ENCODE assay signal across 13 mouse cellular contexts in the genomic region with DNA sequence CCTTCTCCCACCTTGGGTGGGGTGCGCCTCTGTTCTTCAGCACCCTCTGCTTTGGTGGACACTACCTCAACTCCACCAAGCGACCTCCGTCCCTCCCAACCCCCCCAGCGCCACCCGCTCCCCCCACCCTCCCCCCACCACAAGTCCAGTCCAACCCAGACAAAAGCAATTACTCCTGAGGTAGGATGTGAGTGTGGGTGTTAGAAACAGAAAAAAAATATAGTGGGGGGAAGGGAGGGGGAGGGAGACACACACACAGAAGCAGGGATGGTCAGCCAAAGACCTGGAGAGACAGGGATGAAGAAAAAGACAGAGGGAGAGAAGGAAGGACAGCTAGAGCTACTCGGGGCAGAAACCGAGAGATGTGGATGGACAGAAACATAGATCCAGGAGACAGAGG. TPM values are rescaled to one million over a fixed set of nuclear protein-coding genes. Genes with fewer than 3 reads are reported as not detected.
DNase-seq lines count a peak whose midpoint lies in the region; ATAC-seq and TF ChIP-seq lines count a peak whose summit lies in the region.
"Had no signal": no experiment of that assay in that cellular context is flagged by ENCODE, and none has a peak within 500 bp of the region (broad histone marks: within the 10 kb centered on the region; RNA-seq: fewer than 3 reads in every experiment).

No protein-coding gene starts in this region.

- H3K4me1 ChIP-seq in embryonic facial prominence, embryonic 10.5 days, result peaks cover 79% of the 10 kb centered on the region
- peaks cover 69% of the 10 kb centered on the region for H3K4me1 ChIP-seq in forebrain, embryonic 13.5 days
- peaks cover 27% of the 10 kb centered on the region for H3K4me1 ChIP-seq in hindbrain, postnatal 0 days (ENCODE audit: insufficient read depth, low read length)
- peaks cover 60% of the 10 kb centered on the region for H3K4me1 ChIP-seq in midbrain, embryonic 16.5 days (ENCODE audit: control insufficient read depth, insufficient read depth, low read length)

- 0 out of 2 replicates have a peak overlapping the region, but pooled peaks have one; percentile 9 for H3K9ac ChIP-seq in forebrain, embryonic 13.5 days
- H3K9ac ChIP-seq in hindbrain, postnatal 0 days (replicated peaks; ENCODE audit: low read length), result no peak overlapping the region
- H3K9ac ChIP-seq in midbrain, embryonic 16.5 days (ENCODE audit: low read depth, low read length), result peak overlapping the region; percentile 4; the same call in 1 of the 2 replicates
- H3K9ac ChIP-seq: limb, embryonic 15.5 days had no signal

- no peaks in the 10 kb centered on the region for H3K36me3 ChIP-seq in embryonic facial prominence, embryonic 10.5 days (replicated peaks)
- H3K36me3 ChIP-seq in forebrain, embryonic 13.5 days (ENCODE audit: poor library complexity, severe bottlenecking), result no peaks in the 10 kb centered on the region
- no peaks in the 10 kb centered on the region for H3K36me3 ChIP-seq in hindbrain, postnatal 0 days (ENCODE audit: insufficient read depth, low read length)
- no peaks in the 10 kb centered on the region for H3K36me3 ChIP-seq in midbrain, embryonic 16.5 days (ENCODE audit: control insufficient read depth, insufficient read depth, low read length)
- H3K36me3 ChIP-seq: limb, embryonic 15.5 days had no signal

- H3K27me3 ChIP-seq in embryonic facial prominence, embryonic 10.5 days (replicated peaks; ENCODE audit: low read depth, poor library complexity, severe bottlenecking), result peaks cover 94% of the 10 kb centered on the region
- H3K27me3 ChIP-seq in forebrain, embryonic 13.5 days, result peaks cover 9% of the 10 kb centered on the region; the same call in 1 of the 2 replicates
- H3K27me3 ChIP-seq in hindbrain, postnatal 0 days (ENCODE audit: insufficient read depth, low read length), result no peaks in the 10 kb centered on the region
- no peaks in the 10 kb centered on the region for H3K27me3 ChIP-seq in midbrain, embryonic 16.5 days (ENCODE audit: control insufficient read depth, insufficient read depth, low read depth, low read length)

- peak overlapping the region; percentile 31; the same call in 1 of the 2 replicates for H3K4me3 ChIP-seq in embryonic facial prominence, embryonic 10.5 days
- H3K4me3 ChIP-seq in forebrain, embryonic 13.5 days, result no peak overlapping the region
- no peak overlapping the region for H3K4me3 ChIP-seq in hindbrain, postnatal 0 days (ENCODE audit: low read length)
- 0 out of 2 replicates have a peak overlapping the region, but pooled peaks have one; percentile 1 for H3K4me3 ChIP-seq in midbrain, embryonic 16.5 days (ENCODE audit: low read depth, low read length)
- H3K4me3 ChIP-seq: limb, embryonic 15.5 days had no signal

- WGBS in embryonic facial prominence, embryonic 10.5 days, result 49% methylated on average over 7 of the region's 7 CpGs
- 38% methylated on average over 7 of the region's 7 CpGs for WGBS in forebrain, embryonic 13.5 days
- 37% methylated on average over 7 of the region's 7 CpGs for WGBS in hindbrain, postnatal 0 days
- 31% methylated on average over 7 of the region's 7 CpGs for WGBS in midbrain, embryonic 16.5 days

- no peak for DNase-seq in embryonic facial prominence, embryonic 10.5 days (ENCODE audit: low spot score)
- DNase-seq in hindbrain, postnatal 0 days (ENCODE audit: low spot score), result no peak
- no peak for DNase-seq in adrenal gland, postnatal 25 days
- no peak for DNase-seq in layer of hippocampus, postnatal 36 days
- DNase-seq in ovary, postnatal 10 days (ENCODE audit: low spot score), result no peak
- DNase-seq: adrenal gland, postnatal 36 days; cerebellum, adult 11 months; kidney, adult 18-20 months; layer of hippocampus, adult 9-11 months; lung, postnatal 36 days had no signal

- peak overlapping the region; percentile 46; the same call in 1 of the 2 replicates for H3K4me2 ChIP-seq in forebrain, embryonic 13.5 days
- no peak overlapping the region for H3K4me2 ChIP-seq in hindbrain, postnatal 0 days (ENCODE audit: low read depth, low read length)
- peak overlapping the region; percentile 43 for H3K4me2 ChIP-seq in midbrain, embryonic 16.5 days (ENCODE audit: low read length)
- H3K4me2 ChIP-seq: limb, embryonic 15.5 days had no signal

- no peak for TF ChIP-seq CTCF in hindbrain, postnatal 0 days (IDR thresholded peaks at IDR 0.05; ENCODE audit: low read depth)

- H3K9me3 ChIP-seq in embryonic facial prominence, embryonic 10.5 days, result no peaks in the 10 kb centered on the region
- H3K9me3 ChIP-seq in forebrain, embryonic 13.5 days (replicated peaks), result no peaks in the 10 kb centered on the region
- H3K9me3 ChIP-seq in hindbrain, postnatal 0 days (ENCODE audit: low read length), result no peaks in the 10 kb centered on the region
- no peaks in the 10 kb centered on the region for H3K9me3 ChIP-seq in midbrain, embryonic 16.5 days (replicated peaks; ENCODE audit: control insufficient read depth, low read length, poor library complexity, severe bottlenecking)
- H3K9me3 ChIP-seq: limb, embryonic 15.5 days had no signal

- peak overlapping the region; percentile 78 for H3K27ac ChIP-seq in embryonic facial prominence, embryonic 10.5 days (replicated peaks)
- H3K27ac ChIP-seq in forebrain, embryonic 13.5 days, result peak overlapping the region; percentile 79
- peak overlapping the region; percentile 11; the same call in 1 of the 2 replicates for H3K27ac ChIP-seq in hindbrain, postnatal 0 days
- peak overlapping the region; percentile 89 for H3K27ac ChIP-seq in midbrain, embryonic 16.5 days (ENCODE audit: low read length)
- H3K27ac ChIP-seq: limb, embryonic 15.5 days had no signal

- no peak for ATAC-seq in forebrain, embryonic 13.5 days
- ATAC-seq in hindbrain, postnatal 0 days, result no peak
- no peak for ATAC-seq in midbrain, embryonic 16.5 days

RNA-seq across cellular contexts. Expression of a gene that starts 25.7 kb away (rescaled TPM):
- polyA plus RNA-seq in embryonic facial prominence, embryonic 10.5 days (2016; fragmentation: Nextera tagmentation; extraction: Ambion mirVana), result 4.9 and 6.2 TPM in 2 replicates
- polyA plus RNA-seq in forebrain, embryonic 13.5 days (2015; fragmentation: Nextera tagmentation; extraction: Ambion mirVana), result 21.9 and 22.2 TPM in 2 replicates
- 3.9 and 4.7 TPM in 2 replicates for total RNA-seq in hindbrain, postnatal 0 days (2014; rRNA removed)
- polyA plus RNA-seq in hindbrain, postnatal 0 days (2015; fragmentation: Nextera tagmentation; extraction: Ambion mirVana), result 14.4 and 20.2 TPM in 2 replicates
- 42.9 and 56.4 TPM in 2 replicates for polyA plus RNA-seq in midbrain, embryonic 16.5 days (2015; fragmentation: Nextera tagmentation; extraction: Ambion mirVana)
- total RNA-seq in adrenal gland, postnatal 25 days (2021), result 0.67 and 1.0 TPM in 2 replicates
- 1 to 10 TPM; 9.4 to 9.6 TPM for total RNA-seq in layer of hippocampus, postnatal 36 days (2021)

Comparison
In these comparisons a context has a peak if more than half of its experiments do, and no peak if none do; other contexts are left out.
1. H3K27ac ChIP-seq: peak in every context shown above with its lines; median percentile 89 in midbrain, embryonic 16.5 days; 79 in forebrain, embryonic 13.5 days; 78 in embryonic facial prominence, embryonic 10.5 days; 11 in hindbrain, postnatal 0 days.
2. H3K4me3 ChIP-seq: peak in embryonic facial prominence, embryonic 10.5 days (single experiment) and midbrain, embryonic 16.5 days (single experiment); none in forebrain, embryonic 13.5 days (single experiment) and hindbrain, postnatal 0 days (single experiment).